Mouse (Mus musculus) urinary bladder, postnatal 0 days (tissue): ENCODE results near the gene D10Wsu102e. TPM values are rescaled to one million over a fixed set of nuclear protein-coding genes. Genes with fewer than 3 reads are reported as not detected.

Experiments used
- polyA plus RNA-seq: library from polyadenylated mRNA; unstranded; fragments of >200 nt; fragmentation: Nextera tagmentation; extraction: Ambion mirVana; gene quantifications from 2 replicates; pipeline ENCODE4 v1.2.1, GENCODE M21; 2015

Gene D10Wsu102e
- 0.23 and 0.28 TPM in 2 replicates for polyA plus RNA-seq

GRCm38 (mm10) chr10:83359956-83360355, at the start of gene D10Wsu102e:
Gene D10Wsu102e (plus strand): TSS chr10:83360221.

GRCm38 (mm10) chr10:83337159-83337951, 22.7 kb upstream of the D10Wsu102e start, which contains the start of gene Slc41a2:
Gene Slc41a2 (minus strand): TSS chr10:83337882.

GRCm38 (mm10) chr10:83533910-83534283, 173.9 kb downstream of the D10Wsu102e start, which contains the start of gene Aldh1l2:
Gene Aldh1l2 (minus strand): TSS chr10:83534140.

Other genes starting within 250 kb of the D10Wsu102e start
- gene Slc41a2, start 22.3 kb upstream of the D10Wsu102e start, polyA plus RNA-seq, result 1.9 and 3.1 TPM in 2 replicates
- 3.5 and 4.3 TPM in 2 replicates for gene Aldh1l2, start 173.9 kb downstream of the D10Wsu102e start, polyA plus RNA-seq
- 24.3 and 32.2 TPM in 2 replicates for gene Washc4, start 183.5 kb downstream of the D10Wsu102e start, polyA plus RNA-seq